Mouse (Mus musculus) G1E (cell line): ENCODE data around the gene Rbm26. TPM values are rescaled to one million over a fixed set of nuclear protein-coding genes. Genes with fewer than 3 reads are reported as not detected.

Source experiments
- ATAC-seq: 2 replicates; pipeline ENCODE4 v1.8.0; 2016; ENCODE audit warnings: mild to moderate bottlenecking; ENCODE audit not compliant: insufficient number of reproducible peaks, poor library complexity, low FRiP score, severe bottlenecking; ENCODE audit errors: extremely low read depth
- DNase-seq: peaks from one replicate; pipeline ENCODE4 v3.0.0; 2012; ENCODE audit warnings: low spot score
- H3K27me3 ChIP-seq: 2 replicates; pipeline ENCODE4 v1.6.1; 2012; ENCODE audit warnings: mild to moderate bottlenecking, low read length, inconsistent platforms; ENCODE audit not compliant: insufficient read depth
- H3K36me3 ChIP-seq: replicated peaks from 2 replicates; pipeline ENCODE3; 2012; ENCODE audit warnings: mild to moderate bottlenecking, inconsistent platforms
- H3K4me1 ChIP-seq: 2 replicates; pipeline ENCODE4 v1.6.1; 2012; ENCODE audit warnings: low read depth, low read length, inconsistent platforms, mixed read lengths; ENCODE audit not compliant: insufficient read depth
- H3K4me3 ChIP-seq: 2 replicates; pipeline ENCODE4 v1.5.1; 2012; ENCODE audit warnings: low read depth, mild to moderate bottlenecking, inconsistent platforms, low read length, moderate library complexity, mixed read lengths
- H3K9me3 ChIP-seq: replicated peaks from 2 replicates; pipeline ENCODE4 v1.6.1; 2012; ENCODE audit warnings: inconsistent platforms
- CTCF ChIP-seq: IDR thresholded peaks from 2 replicates; pipeline ENCODE4 v1.5.1; 2012; ENCODE audit warnings: low read depth, low read length, inconsistent platforms, mixed read lengths
- GATA1 ChIP-seq: IDR thresholded peaks from 2 replicates; pipeline ENCODE4 v1.6.1; 2012; ENCODE audit warnings: borderline replicate concordance, low read length, inconsistent platforms, mixed read lengths
- GATA2 ChIP-seq: IDR thresholded peaks from 2 replicates; pipeline ENCODE4 v1.6.1; 2012; ENCODE audit warnings: low read depth, low read length, inconsistent platforms, borderline replicate concordance
- POLR2AphosphoS5 ChIP-seq: IDR thresholded peaks from 2 replicates; pipeline ENCODE4 v1.6.1; 2012; ENCODE audit warnings: low read depth, low read length, inconsistent platforms; ENCODE audit not compliant: insufficient replicate concordance
- TAL1 ChIP-seq: conservative IDR thresholded peaks from 2 replicates; pipeline ENCODE4 v1.6.1; 2012; ENCODE audit warnings: low read depth, low read length, inconsistent platforms, mixed read lengths
- polyA plus RNA-seq: library from polyadenylated mRNA; stranded (reverse); fragments of >175 nt; gene quantifications from 2 replicates; pipeline ENCODE4 v1.2.3, GENCODE M21; 2012
- total RNA-seq, 2 experiments: library from RNA; stranded (forward) in 1 of 2; stranded (reverse) in 1 of 2; fragments of 200-1000 nt in 1 of 2; fragments of >200 nt in 1 of 2; fragmentation: Nextera tagmentation in 1 of 2; gene quantifications; 2 replicates each; pipeline ENCODE4 v1.2.3; 2014 to 2017

Gene Rbm26
- total and polyA plus RNA-seq, 3 experiments = 25.6 to 202 (median 94.8) TPM

DNA sequence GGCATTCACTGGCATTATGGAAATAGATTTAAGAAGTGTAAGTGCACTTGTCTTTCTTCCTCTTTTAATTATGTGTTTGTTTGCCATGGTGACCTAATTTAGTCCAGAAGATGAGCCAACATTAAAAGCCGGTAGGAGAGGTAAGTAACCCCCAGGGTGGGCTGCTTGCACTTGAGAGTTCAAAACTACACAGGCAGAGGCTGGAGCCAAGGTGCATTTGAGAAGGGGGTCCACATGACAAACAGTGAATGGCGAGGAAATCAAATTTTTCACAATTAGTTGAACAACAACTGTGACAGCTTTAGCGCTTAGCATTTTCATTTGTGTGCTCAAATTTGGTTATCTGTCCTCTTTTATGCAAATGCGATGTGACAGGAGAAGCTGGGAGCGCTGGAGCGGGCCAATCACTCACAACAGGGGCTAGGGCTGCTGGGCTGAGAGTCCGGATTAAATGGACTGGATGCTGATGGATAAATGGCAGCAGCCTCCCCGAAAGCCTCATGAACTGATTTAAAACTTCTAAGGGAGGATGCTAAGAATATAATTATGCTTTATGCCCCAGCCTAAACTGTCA lies 92.3 kb downstream of the Rbm26 start:
- TF ChIP-seq CTCF (no peak), TAL1 (no peak), GATA1 (no peak), GATA2 (no peak), POLR2AphosphoS5 (no peak)
- no peak for DNase-seq
- ATAC-seq = no peak
- Histone ChIP-seq H3K9me3 (no peaks in the 10 kb centered on the region), H3K4me1 (no peaks in the 10 kb centered on the region), H3K27me3 (peaks cover 2% of the 10 kb centered on the region; the same call in 1 of the 2 replicates), H3K4me3 (no peak overlapping the region), H3K36me3 (no peaks in the 10 kb centered on the region)

GRCm38 (mm10) chr14:105084106-105084505 lies 93.0 kb downstream of the Rbm26 start:
- Histone ChIP-seq H3K36me3 (no peaks in the 10 kb centered on the region), H3K9me3 (no peaks in the 10 kb centered on the region), H3K4me3 (no peak overlapping the region), H3K27me3 (peaks cover 2% of the 10 kb centered on the region; the same call in 1 of the 2 replicates), H3K4me1 (no peaks in the 10 kb centered on the region)
- no peak for TF ChIP-seq POLR2AphosphoS5
- TF ChIP-seq GATA2 = no peak
- no peak for TF ChIP-seq TAL1
- TF ChIP-seq CTCF = no peak
- no peak for TF ChIP-seq GATA1
- no peak for ATAC-seq
- no peak for DNase-seq

GRCm38 (mm10) chr14:105074776-105075175 lies 102.4 kb downstream of the Rbm26 start:
- Histone ChIP-seq H3K9me3 (no peaks in the 10 kb centered on the region), H3K4me1 (no peaks in the 10 kb centered on the region), H3K27me3 (no peaks in the 10 kb centered on the region), H3K36me3 (no peaks in the 10 kb centered on the region), H3K4me3 (no peak overlapping the region)
- TF ChIP-seq GATA2 = no peak
- ATAC-seq (no peak), DNase-seq (no peak)

DNA sequence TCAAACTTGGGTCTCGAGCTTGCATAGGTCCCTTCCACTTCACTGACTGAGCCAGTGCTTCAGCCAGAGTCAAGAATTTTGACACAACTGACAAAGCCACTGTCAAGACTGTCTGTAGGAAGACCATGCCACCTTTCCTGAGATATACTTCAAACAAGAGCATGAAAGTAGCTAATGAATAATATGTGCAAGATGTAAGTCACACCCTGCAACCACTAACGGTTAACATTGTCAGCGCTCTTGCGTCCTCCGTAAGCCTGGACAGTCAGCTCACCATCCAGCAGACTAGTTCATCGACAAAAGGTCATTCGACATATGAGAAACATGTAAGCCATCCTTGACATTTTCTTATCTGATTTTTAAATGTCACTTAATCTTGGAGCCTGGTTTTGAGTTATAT lies 102.8 kb downstream of the Rbm26 start:
- Histone ChIP-seq H3K4me3 (no peak overlapping the region), H3K36me3 (no peaks in the 10 kb centered on the region), H3K4me1 (no peaks in the 10 kb centered on the region), H3K9me3 (no peaks in the 10 kb centered on the region), H3K27me3 (no peaks in the 10 kb centered on the region)
- TF ChIP-seq TAL1 (no peak), GATA2 (no peak), POLR2AphosphoS5 (no peak), CTCF (no peak), GATA1 (no peak)
- no peak for DNase-seq
- ATAC-seq = no peak

DNA sequence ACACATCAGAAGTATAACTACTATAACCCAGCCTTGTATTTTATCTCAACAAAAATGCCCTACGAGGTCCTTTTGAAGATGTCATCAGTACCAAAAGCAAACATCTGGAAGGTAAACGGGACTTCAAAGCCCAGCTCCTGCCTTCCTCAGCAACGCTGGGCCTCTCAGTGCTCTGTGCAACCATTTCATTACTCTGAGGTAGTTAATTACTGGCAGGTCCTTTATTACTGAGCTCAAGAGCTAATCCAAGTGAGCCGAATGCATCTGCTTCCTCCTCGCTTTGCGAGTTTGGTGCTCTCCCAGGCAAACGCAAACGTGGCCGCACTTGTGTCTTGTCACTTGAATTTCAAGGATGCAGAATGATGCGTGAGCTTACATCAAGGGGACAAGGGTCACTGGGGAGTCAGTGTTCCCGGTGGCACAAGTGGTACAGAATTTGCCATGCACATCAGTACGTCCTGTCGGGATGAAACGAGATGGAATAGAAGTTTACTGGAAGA lies 106.1 kb downstream of the Rbm26 start:
- Histone ChIP-seq H3K27me3 (no peaks in the 10 kb centered on the region), H3K36me3 (no peaks in the 10 kb centered on the region), H3K9me3 (no peaks in the 10 kb centered on the region), H3K4me1 (no peaks in the 10 kb centered on the region), H3K4me3 (no peak overlapping the region)
- DNase-seq = no peak
- TF ChIP-seq GATA2 (no peak), CTCF (no peak), TAL1 (no peak), POLR2AphosphoS5 (no peak), GATA1 (no peak)
- ATAC-seq = no peak

- TF ChIP-seq GATA2 (no peak), POLR2AphosphoS5 (no peak)
- no peak for ATAC-seq
- no peak overlapping the region for H3K4me3 ChIP-seq
- no peaks in the 10 kb centered on the region for H3K9me3 ChIP-seq
- no peaks in the 10 kb centered on the region for H3K4me1 ChIP-seq
- no peaks in the 10 kb centered on the region for H3K27me3 ChIP-seq
- DNase-seq = no peak
- H3K36me3 ChIP-seq = no peaks in the 10 kb centered on the region
Measured at GRCm38 (mm10) chr14:105070258-105071009, 106.7 kb downstream of the Rbm26 start.
